Mouse (Mus musculus): Measurements from ENCODE around the gene Ccl6.

- TF ChIP-seq POLR2A (IDR thresholded peaks at IDR 0.05; ENCODE audit: low read depth, low read length) (no peak), EP300 (IDR thresholded peaks at IDR 0.05; ENCODE audit: low read length) (no peak), HCFC1 (IDR thresholded peaks at IDR 0.05; ENCODE audit: low read depth, low read length) (no peak), CTCF (conservative IDR thresholded peaks at IDR 0.05 in 1 of 2, IDR thresholded peaks at IDR 0.05 in 1 of 2; ENCODE audit: low read depth in 2 of 2, low read length in 2 of 2) (no peak), ZC3H11A (IDR thresholded peaks at IDR 0.05; ENCODE audit: low read depth, low read length) (no peak), NELFE (IDR thresholded peaks at IDR 0.05; ENCODE audit: low read depth, low read length) (no peak), RCOR1 (conservative IDR thresholded peaks at IDR 0.05; ENCODE audit: low read depth, low read length) (no peak), E2F4 (IDR thresholded peaks at IDR 0.05; ENCODE audit: insufficient replicate concordance, low read depth, low read length) (no peak)
Observed at GRCm38 (mm10) chr11:83580699-83581232, 12.1 kb downstream of the Ccl6 start.

Data from CH12.LX (cell line).